Mouse (Mus musculus): ENCODE measurements at regions not wholly inside any gene's neighbourhood (a gene's known extent, or its start where the extent isn't known, plus 50 kb on each side); places are given as distances from the start of the nearest gene placed in this dataset.

GRCm38 (mm10) chr2:147617849-147618248 lies 256.1 kb downstream of the Pax1 start:
- DNase-seq: no peak
- intact Hi-C loops (cut with DNase I; ENCODE audit: low total_unique reads): no loop called here

- no peak for DNase-seq
- intact Hi-C loops (cut with DNase I; ENCODE audit: low total_unique reads): no loop called here
Measured at GRCm38 (mm10) chr2:147610343-147610742, 248.6 kb downstream of the Pax1 start.

GRCm38 (mm10) chr2:147601639-147602038 lies 239.9 kb downstream of the Pax1 start:
- DNase-seq: no peak

GRCm38 (mm10) chr2:147572413-147572812 lies 210.7 kb downstream of the Pax1 start:
- DNase-seq: no peak
- intact Hi-C loops (cut with DNase I; ENCODE audit: low total_unique reads): no loop called here

More at GRCm38 (mm10) chr2:147601639-147602038, 239.9 kb downstream of the Pax1 start:
- intact Hi-C loops (cut with DNase I; ENCODE audit: low total_unique reads): no loop called here

- no peak for DNase-seq
- intact Hi-C loops (cut with DNase I; ENCODE audit: low total_unique reads): no loop called here
Measured at GRCm38 (mm10) chr2:147561220-147561619, 199.5 kb downstream of the Pax1 start.

- DNase-seq: no peak
- intact Hi-C loops (cut with DNase I; ENCODE audit: low total_unique reads): no loop called here
Measured at GRCm38 (mm10) chr2:147560426-147561155, 198.9 kb downstream of the Pax1 start.

GRCm38 (mm10) chr2:147529161-147529560 lies 167.4 kb downstream of the Pax1 start:
- DNase-seq: no peak
- intact Hi-C loops (cut with DNase I; ENCODE audit: low total_unique reads): no loop called here

- DNase-seq: no peak
- intact Hi-C loops (cut with DNase I; ENCODE audit: low total_unique reads): no loop called here
Measured at GRCm38 (mm10) chr2:147515436-147515835, 153.7 kb downstream of the Pax1 start.

GRCm38 (mm10) chr2:147514748-147515147 lies 153.0 kb downstream of the Pax1 start:
- intact Hi-C loops (cut with DNase I; ENCODE audit: low total_unique reads): no loop called here

GRCm38 (mm10) chr2:147503962-147504361 lies 142.2 kb downstream of the Pax1 start:
- no peak for DNase-seq
- intact Hi-C loops (cut with DNase I; ENCODE audit: low total_unique reads): no loop called here

More at GRCm38 (mm10) chr2:147514748-147515147, 153.0 kb downstream of the Pax1 start:
- DNase-seq: no peak

- no peak for DNase-seq
- intact Hi-C loops (cut with DNase I; ENCODE audit: low total_unique reads): no loop called here
Measured at GRCm38 (mm10) chr2:147498731-147499130, 137.0 kb downstream of the Pax1 start.

- no peak for DNase-seq
- intact Hi-C loops (cut with DNase I; ENCODE audit: low total_unique reads): no loop called here
Measured at GRCm38 (mm10) chr2:147455932-147456331, 94.2 kb downstream of the Pax1 start.

- intact Hi-C loops (cut with DNase I; ENCODE audit: low total_unique reads): no loop called here
- no peak for DNase-seq
Measured at GRCm38 (mm10) chr2:147454362-147455257, 92.9 kb downstream of the Pax1 start.
